Mouse (Mus musculus): ENCODE measurements around the gene Actg2. TPM values are rescaled to one million over a fixed set of nuclear protein-coding genes. Genes with fewer than 3 reads are reported as not detected.

The Actg2 gene
- polyA plus RNA-seq, 1 experiment from 2014 or later = 172 TPM

- no peak overlapping the region for H3K4me3 ChIP-seq
- no peak overlapping the region for H3K4me2 ChIP-seq
- no peak overlapping the region for H3K27ac ChIP-seq
- peaks cover 12% of the 10 kb centered on the region; the same call in 1 of the 2 replicates for H3K4me1 ChIP-seq
- no peaks in the 10 kb centered on the region for H3K9me3 ChIP-seq
- no peaks in the 10 kb centered on the region for H3K27me3 ChIP-seq
- ATAC-seq (ENCODE audit: borderline replicate concordance, extremely low read depth, low FRiP score, low TSS enrichment) = no peak
- no peaks in the 10 kb centered on the region for H3K36me3 ChIP-seq
- H3K9ac ChIP-seq = no peak overlapping the region
- WGBS = 62% methylated on average over 2 of the region's 2 CpGs
These were observed 25.9 kb downstream of the Actg2 start for GRCm38 (mm10) chr6:83510210-83510609.

- no peak overlapping the region for H3K9ac ChIP-seq
- WGBS = 33% methylated on average over 8 of the region's 8 CpGs
These were observed 26.6 kb downstream of the Actg2 start for GRCm38 (mm10) chr6:83509442-83509841.

GRCm38 (mm10) chr6:83507168-83507546 lies 28.9 kb downstream of the Actg2 start:
- peaks cover 13% of the 10 kb centered on the region; the same call in 1 of the 2 replicates for H3K4me1 ChIP-seq
- 17% methylated on average over 6 of the region's 6 CpGs for WGBS
- H3K27ac ChIP-seq = peak overlapping the region; percentile 97
- no peaks in the 10 kb centered on the region for H3K27me3 ChIP-seq
- peak overlapping the region; percentile 64 for H3K4me2 ChIP-seq
- no peaks in the 10 kb centered on the region for H3K36me3 ChIP-seq
- H3K9ac ChIP-seq = peak overlapping the region; percentile 82
- ATAC-seq (ENCODE audit: borderline replicate concordance, extremely low read depth, low FRiP score, low TSS enrichment) = peak; percentile 34; the same call in 1 of the 2 replicates
- H3K4me3 ChIP-seq = peak overlapping the region; percentile 83
- no peaks in the 10 kb centered on the region for H3K9me3 ChIP-seq

More at GRCm38 (mm10) chr6:83509442-83509841, 26.6 kb downstream of the Actg2 start:
- Histone ChIP-seq H3K4me3 (no peak overlapping the region), H3K9me3 (no peaks in the 10 kb centered on the region), H3K4me1 (peaks cover 13% of the 10 kb centered on the region; the same call in 1 of the 2 replicates), H3K36me3 (no peaks in the 10 kb centered on the region), H3K4me2 (no peak overlapping the region), H3K27me3 (no peaks in the 10 kb centered on the region), H3K27ac (no peak overlapping the region)
- no peak for ATAC-seq (ENCODE audit: borderline replicate concordance, extremely low read depth, low FRiP score, low TSS enrichment)

GRCm38 (mm10) chr6:83506258-83507167 lies 29.6 kb downstream of the Actg2 start, which contains the start of gene Dguok:
Dguok (minus strand) TSS chr6:83506969.
- H3K4me1 ChIP-seq = peaks cover 13% of the 10 kb centered on the region; the same call in 1 of the 2 replicates
- ATAC-seq (ENCODE audit: borderline replicate concordance, extremely low read depth, low FRiP score, low TSS enrichment) = peak; percentile 98
- H3K9ac ChIP-seq = peak within 1 kb of the TSS; percentile 82
- H3K27ac ChIP-seq = peak within 1 kb of the TSS; percentile 97
- H3K4me3 ChIP-seq = peak within 1 kb of the TSS; percentile 83
- no peaks in the 10 kb centered on the region for H3K9me3 ChIP-seq
- WGBS = under 1% methylated on average over 54 of the region's 54 CpGs
- H3K4me2 ChIP-seq = peak within 1 kb of the TSS; percentile 64
- no peaks in the 10 kb centered on the region for H3K36me3 ChIP-seq
- no peaks in the 10 kb centered on the region for H3K27me3 ChIP-seq

GRCm38 (mm10) chr6:83505554-83505953 lies 30.5 kb downstream of the Actg2 start:
- Histone ChIP-seq H3K36me3 (no peaks in the 10 kb centered on the region), H3K4me2 (peak overlapping the region; percentile 64), H3K4me3 (peak overlapping the region; percentile 83; the same call in 1 of the 2 replicates), H3K9me3 (no peaks in the 10 kb centered on the region), H3K27me3 (no peaks in the 10 kb centered on the region), H3K4me1 (peaks cover 13% of the 10 kb centered on the region; the same call in 1 of the 2 replicates), H3K27ac (no peak overlapping the region), H3K9ac (no peak overlapping the region)
- no peak for ATAC-seq (ENCODE audit: borderline replicate concordance, extremely low read depth, low FRiP score, low TSS enrichment)
- 78% methylated on average over 4 of the region's 4 CpGs for WGBS

GRCm38 (mm10) chr6:83503361-83503760 lies 32.7 kb downstream of the Actg2 start:
- H3K4me1 ChIP-seq = peaks cover 13% of the 10 kb centered on the region; the same call in 1 of the 2 replicates

GRCm38 (mm10) chr6:83502656-83503055 lies 33.4 kb downstream of the Actg2 start:
- no peak overlapping the region for H3K9ac ChIP-seq
- 72% methylated on average over 3 of the region's 3 CpGs for WGBS
- H3K27me3 ChIP-seq = no peaks in the 10 kb centered on the region
- H3K4me3 ChIP-seq = no peak overlapping the region
- no peaks in the 10 kb centered on the region for H3K36me3 ChIP-seq
- no peak overlapping the region for H3K4me2 ChIP-seq
- H3K9me3 ChIP-seq = no peaks in the 10 kb centered on the region
- ATAC-seq (ENCODE audit: borderline replicate concordance, extremely low read depth, low FRiP score, low TSS enrichment) = no peak
- H3K4me1 ChIP-seq = peaks cover 18% of the 10 kb centered on the region
- no peak overlapping the region for H3K27ac ChIP-seq

More at GRCm38 (mm10) chr6:83503361-83503760, 32.7 kb downstream of the Actg2 start:
- ATAC-seq (ENCODE audit: borderline replicate concordance, extremely low read depth, low FRiP score, low TSS enrichment) = no peak
- 66% methylated on average over 3 of the region's 3 CpGs for WGBS
- Histone ChIP-seq H3K9ac (no peak overlapping the region), H3K9me3 (no peaks in the 10 kb centered on the region), H3K36me3 (no peaks in the 10 kb centered on the region), H3K4me2 (no peak overlapping the region), H3K27ac (no peak overlapping the region), H3K27me3 (no peaks in the 10 kb centered on the region), H3K4me3 (no peak overlapping the region)

- H3K9me3 ChIP-seq = no peaks in the 10 kb centered on the region
- no peak overlapping the region for H3K9ac ChIP-seq
- peaks cover 23% of the 10 kb centered on the region for H3K4me1 ChIP-seq
- no peak overlapping the region for H3K4me3 ChIP-seq
- H3K36me3 ChIP-seq = no peaks in the 10 kb centered on the region
- H3K27ac ChIP-seq = no peak overlapping the region
- H3K4me2 ChIP-seq = no peak overlapping the region
- 62% methylated on average over 9 of the region's 9 CpGs for WGBS
- no peaks in the 10 kb centered on the region for H3K27me3 ChIP-seq
- ATAC-seq (ENCODE audit: borderline replicate concordance, extremely low read depth, low FRiP score, low TSS enrichment) = no peak
These were observed 34.3 kb downstream of the Actg2 start for GRCm38 (mm10) chr6:83501524-83502310.

- Histone ChIP-seq H3K4me1 (peaks cover 27% of the 10 kb centered on the region), H3K36me3 (no peaks in the 10 kb centered on the region), H3K27me3 (no peaks in the 10 kb centered on the region), H3K9ac (no peak overlapping the region), H3K4me3 (no peak overlapping the region), H3K4me2 (no peak overlapping the region), H3K27ac (no peak overlapping the region), H3K9me3 (no peaks in the 10 kb centered on the region)
- ATAC-seq (ENCODE audit: borderline replicate concordance, extremely low read depth, low FRiP score, low TSS enrichment) = no peak
- 54% methylated on average over 3 of the region's 3 CpGs for WGBS
These were observed 35.6 kb downstream of the Actg2 start for GRCm38 (mm10) chr6:83500462-83500861.

GRCm38 (mm10) chr6:83499078-83499477 lies 37.0 kb downstream of the Actg2 start:
- Histone ChIP-seq H3K4me3 (no peak overlapping the region), H3K9ac (no peak overlapping the region), H3K27me3 (no peaks in the 10 kb centered on the region), H3K9me3 (no peaks in the 10 kb centered on the region), H3K4me2 (no peak overlapping the region), H3K27ac (no peak overlapping the region), H3K36me3 (no peaks in the 10 kb centered on the region), H3K4me1 (peaks cover 23% of the 10 kb centered on the region)
- WGBS = 89% methylated on average over 10 of the region's 10 CpGs
- no peak for ATAC-seq (ENCODE audit: borderline replicate concordance, extremely low read depth, low FRiP score, low TSS enrichment)

- Histone ChIP-seq H3K27me3 (no peaks in the 10 kb centered on the region), H3K27ac (peak overlapping the region; percentile 54), H3K9me3 (no peaks in the 10 kb centered on the region), H3K4me2 (no peak overlapping the region), H3K4me3 (no peak overlapping the region), H3K9ac (no peak overlapping the region), H3K36me3 (peaks cover 7% of the 10 kb centered on the region; the same call in 1 of the 2 replicates), H3K4me1 (peaks cover 23% of the 10 kb centered on the region)
- ATAC-seq (ENCODE audit: borderline replicate concordance, extremely low read depth, low FRiP score, low TSS enrichment) = peak; percentile 46; the same call in 1 of the 2 replicates
- whole genome bisulfite sequencing = 66% methylated on average over 22 of the region's 22 CpGs
These were observed 39.0 kb downstream of the Actg2 start for GRCm38 (mm10) chr6:83496753-83497710.

Measured in lung, embryonic 15.5 days (tissue).